Mouse (Mus musculus): Measurements from ENCODE around the gene Dag1. TPM values are rescaled to one million over a fixed set of nuclear protein-coding genes. Genes with fewer than 3 reads are reported as not detected.
"Not testable (repeated sequence)": the region's sequence is repeated elsewhere in the genome, so short reads cannot be mapped to it uniquely, and the experiment has no call there.

Dag1 gene
- total RNA-seq, 4 experiments from 2014 or later = 291 to 330 (median 302) TPM

DNA sequence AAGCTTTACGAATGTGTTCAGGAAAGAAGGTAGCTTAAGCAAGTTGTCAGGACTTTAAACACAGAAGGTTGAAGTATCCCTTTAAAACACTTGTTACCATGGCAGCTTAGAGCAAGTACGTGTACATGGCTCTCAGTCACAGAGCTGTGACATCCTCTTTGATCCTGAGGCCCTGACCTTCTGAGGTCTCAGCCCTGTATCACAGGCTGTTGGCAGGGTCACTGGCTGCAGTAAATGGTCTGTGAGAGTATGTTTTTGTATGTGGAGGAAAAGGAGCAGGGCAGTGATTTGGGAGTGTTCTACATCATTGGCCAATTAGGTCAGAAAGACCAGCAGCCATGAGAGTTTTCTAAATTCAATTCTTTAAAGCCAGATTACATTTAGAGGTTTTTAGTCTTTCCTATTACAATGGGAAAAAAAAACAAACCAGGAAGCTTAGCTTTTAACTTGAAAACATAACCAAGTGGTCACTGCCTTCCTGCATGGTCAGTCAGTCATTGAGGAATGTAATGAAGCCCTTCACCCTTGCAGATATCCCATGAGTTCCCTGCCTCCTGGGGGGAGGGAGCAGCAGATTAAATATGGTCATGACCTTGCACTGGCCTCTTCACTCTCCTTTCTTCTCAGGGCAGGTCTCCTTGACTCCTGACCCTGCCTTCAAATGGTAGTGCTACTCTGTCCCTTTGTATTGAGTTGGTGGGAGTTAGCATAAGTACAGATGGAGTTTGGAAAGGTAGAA, 35.7 kb downstream of the Dag1 start:
- DNase-seq (ENCODE audit: low spot score) = no peak

DNA sequence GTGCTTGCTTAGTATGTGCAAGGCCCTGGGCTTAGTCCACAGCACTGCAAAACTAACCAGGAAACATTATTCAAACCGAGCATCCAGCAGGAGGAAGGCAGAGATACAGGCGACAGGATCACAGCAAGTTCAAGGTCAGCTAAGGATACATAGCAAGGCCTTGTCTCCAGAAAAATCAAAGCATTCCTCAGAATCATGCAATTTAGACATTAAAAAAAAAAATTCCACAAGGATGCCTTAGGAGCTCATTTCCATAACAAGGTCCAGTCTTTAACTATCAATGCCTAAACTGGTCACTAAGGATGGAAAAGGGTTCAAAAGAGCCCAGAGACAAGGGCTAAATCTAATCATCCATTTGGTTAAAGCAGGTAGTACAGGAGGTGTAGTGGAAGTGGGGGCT, 38.6 kb downstream of the Dag1 start:
- DNase-seq (ENCODE audit: low spot score) = no peak

DNA sequence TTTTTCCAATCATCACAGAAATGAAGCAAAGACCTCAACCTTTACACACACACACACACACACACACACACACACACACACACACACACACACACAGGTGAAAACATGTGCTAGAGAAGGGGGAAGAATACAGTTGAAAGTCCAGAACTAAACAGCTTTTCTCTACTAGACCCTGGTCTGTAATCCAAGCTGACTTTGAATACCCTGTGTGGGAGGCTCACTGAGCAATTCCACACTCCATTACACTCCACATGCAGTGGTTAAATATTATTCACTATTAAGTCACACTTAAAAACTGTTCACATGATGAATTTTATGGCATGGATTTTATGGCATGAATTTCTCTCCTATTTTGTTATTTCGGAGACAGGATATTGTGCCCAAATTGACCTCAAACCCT, 40.1 kb downstream of the Dag1 start:
- DNase-seq (ENCODE audit: low spot score) = no peak

DNA sequence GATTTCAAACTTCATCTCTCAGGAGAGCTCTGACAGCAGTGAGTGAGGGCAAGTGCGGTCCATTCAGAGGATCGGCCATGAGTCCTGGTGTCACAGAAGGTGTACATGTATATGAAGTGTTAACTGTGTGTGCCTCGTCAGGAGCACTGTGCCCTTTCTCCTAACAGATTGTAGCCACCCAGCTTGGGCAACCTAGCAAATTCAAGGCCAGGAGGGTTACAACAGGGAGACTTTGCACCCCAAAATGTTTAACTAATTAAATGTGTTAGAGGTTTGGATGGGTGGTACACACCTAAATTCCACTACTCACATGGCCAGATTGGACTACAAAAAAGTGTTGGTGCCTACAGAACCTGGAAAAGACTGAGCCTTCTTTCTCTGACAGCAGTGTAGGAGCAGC, 42.2 kb downstream of the Dag1 start:
- DNase-seq (ENCODE audit: low spot score) = no peak

DNA sequence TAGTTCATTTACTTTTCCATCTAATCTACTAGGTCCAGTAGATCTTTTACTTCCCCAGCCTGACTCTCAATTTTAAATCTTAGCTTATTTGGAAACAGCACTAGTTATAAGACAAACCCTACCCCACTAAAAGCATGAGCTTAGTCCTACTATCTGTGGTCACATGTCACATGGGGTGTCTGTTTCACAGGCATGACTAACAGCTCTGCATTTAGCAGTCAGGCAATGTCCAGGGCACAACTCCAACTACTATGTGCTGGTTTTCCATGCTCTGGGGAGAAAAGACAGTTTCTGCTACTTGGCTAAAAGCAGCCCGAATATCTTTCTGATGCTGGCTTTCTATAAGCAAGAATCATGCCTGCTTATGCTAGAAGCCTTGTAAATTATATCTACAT, 43.4 kb downstream of the Dag1 start:
- peak; percentile 82 for DNase-seq (ENCODE audit: low spot score)

DNA sequence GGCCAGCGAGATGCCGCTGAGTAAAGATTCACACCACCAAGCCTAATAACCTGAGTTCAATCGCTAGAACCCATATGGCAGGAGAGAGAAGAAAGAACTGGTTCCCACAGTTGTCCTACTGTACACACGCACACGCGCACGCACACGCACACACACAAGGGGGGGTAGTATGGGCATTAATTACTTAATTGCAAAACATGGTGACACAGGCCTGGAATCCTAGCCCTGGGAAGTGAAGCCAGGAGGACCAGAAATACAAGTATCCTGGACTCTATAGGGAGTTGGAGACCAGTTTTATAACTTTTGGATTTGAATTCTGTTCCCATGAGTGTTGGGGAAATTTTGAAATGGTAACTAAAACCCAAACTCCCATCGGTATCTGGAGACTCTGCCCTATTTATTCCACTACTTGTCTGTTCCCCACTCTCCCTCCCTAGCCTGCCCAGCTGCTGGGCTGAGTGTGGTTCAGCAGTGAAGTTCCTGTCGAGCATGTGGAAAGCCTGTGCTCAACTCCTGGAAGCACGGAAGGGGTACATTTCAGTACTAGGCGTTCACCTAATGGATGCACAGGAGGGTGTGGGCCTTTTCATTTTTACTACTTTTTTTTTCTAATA, 43.9 kb downstream of the Dag1 start:
- DNase-seq (ENCODE audit: low spot score) = peak; percentile 32

DNA sequence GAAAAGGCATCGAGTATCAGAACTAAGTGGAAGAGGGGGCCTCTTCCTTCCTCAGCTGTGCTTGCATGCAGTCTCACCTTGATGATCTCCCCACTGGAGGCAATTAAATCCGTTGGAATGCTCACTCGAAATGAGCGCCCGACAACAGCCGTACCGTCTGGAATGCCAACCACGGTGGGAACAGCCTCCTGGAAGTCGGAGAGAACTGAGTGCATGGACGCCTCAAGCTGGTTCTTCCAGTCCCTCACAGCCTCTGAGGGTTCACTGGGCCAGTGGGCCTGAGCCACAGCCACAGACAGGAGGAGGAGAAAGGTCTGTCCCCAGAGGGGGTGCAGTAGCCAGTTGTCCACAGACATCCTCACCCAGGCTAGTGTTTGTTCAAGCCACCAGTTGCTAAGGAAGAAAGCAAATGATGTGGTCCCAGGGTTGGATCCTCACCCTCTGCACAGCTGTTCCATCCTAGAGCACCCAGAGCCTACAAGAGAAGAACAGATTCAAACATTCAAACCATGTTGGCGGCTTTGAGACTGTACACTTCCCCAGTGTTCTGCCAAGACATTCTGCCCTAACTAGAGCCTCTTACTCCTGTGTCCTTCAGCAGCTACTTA, 45.7 kb downstream of the Dag1 start:
- peak; percentile 30 for DNase-seq (ENCODE audit: low spot score)

DNA sequence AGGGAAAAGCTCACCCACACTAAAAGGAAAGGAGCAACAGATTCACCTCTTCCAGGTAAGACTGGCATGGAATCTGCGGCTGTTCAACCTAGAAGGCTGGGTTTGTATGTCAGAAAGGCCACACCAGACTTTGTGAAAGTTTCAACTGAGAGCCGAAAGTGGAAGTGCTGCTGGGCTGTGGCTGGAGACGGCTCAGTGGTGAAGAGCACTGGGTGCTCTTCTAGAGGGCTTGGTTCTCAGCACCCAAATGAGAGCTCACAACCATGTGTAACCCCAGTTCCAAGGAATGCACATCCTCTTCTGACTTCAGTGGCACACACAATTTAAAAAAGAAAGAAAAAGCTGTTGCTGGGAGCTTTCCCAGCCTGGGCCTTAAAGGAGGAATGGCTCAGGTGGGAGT, 46.4 kb downstream of the Dag1 start:
- no peak for DNase-seq (ENCODE audit: low spot score)

DNA sequence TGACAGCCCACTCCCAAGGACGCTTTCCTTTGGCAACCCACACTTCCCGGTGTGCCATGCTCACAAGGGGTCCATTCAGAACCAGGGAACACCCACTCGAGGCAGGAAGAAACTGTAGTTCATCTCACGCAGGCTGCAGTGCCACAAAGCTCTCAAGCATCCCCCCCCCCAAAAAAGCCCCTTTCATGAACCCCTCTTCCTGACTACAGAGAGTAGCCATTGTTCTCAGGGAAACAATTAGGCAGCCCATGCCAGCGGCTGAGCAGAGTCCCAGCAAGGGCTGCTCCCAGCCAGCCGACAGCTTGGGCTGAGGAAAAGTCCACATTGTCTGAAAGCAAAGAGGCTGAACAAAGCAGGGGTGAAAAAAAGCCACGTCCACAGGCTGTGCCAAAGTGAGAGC, 50.7 kb downstream of the Dag1 start:
- no peak for DNase-seq (ENCODE audit: low spot score)

DNA sequence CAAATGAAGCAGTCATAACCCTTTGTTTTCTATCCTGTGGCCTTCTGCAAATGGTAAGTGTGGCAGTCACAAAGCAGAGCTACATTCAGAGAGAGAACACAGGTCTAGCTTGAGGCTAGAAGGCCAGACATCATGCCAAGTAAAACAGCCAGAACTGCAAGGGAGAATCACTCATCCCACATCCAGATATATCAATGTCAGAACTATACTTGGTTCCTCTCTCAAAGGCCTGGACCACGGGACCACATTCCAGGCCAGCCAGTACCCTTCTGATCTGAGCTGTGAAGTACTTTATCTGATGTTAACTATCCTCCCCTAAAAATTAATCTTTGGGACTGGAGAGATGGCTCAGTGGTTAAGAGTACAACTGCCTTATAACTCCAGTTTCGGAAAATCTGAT, 51.3 kb downstream of the Dag1 start:
- DNase-seq (ENCODE audit: low spot score) = no peak

DNA sequence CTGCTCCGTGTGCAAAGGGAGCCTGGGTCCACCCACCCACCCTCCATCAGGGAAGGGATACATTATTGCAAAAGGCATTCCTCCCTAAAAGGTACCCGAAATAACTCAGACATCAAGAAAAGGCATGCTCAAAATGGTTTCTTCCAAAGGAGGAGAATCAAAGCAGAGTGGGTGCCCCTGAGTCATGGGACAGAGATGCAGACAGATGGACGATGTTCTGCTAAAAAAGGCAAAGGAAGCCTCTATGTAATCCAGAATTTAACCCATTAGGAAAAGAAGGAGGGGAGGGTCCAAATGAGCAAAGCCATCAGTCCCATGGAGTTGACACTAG, 58.2 kb downstream of the Dag1 start:
- DNase-seq (ENCODE audit: low spot score) = no peak

DNA sequence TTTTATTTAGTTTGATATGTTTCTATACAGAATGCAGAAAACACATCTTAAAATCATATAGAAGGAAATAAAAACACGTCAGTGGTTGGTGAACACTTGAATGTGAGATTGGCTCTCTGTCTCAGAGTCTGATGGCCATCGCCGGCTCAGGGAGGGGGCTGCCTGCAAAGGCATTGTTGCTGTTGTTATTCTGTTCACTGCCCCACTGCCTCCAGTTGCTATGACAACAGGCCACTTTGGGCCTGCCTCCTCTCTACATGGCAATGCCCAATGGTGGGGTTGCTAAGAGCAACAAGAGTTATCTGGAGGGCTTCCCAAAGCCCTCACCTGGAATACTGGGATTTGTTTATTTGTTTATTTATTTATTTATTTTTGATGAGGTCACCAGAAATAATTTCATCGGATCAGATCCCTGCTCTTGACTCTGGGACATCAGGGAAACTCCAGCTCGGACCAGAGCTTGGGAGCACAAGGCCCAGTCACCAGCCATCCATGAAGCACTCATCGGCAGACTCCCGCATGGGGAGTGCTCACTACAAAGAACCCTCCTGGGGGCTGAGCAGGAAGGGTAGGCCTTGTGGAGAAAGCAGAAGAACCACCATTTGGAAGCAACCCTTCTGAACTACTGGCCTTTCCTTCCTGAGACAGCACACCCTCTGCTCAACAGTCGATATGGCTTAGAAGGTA, 58.7 kb downstream of the Dag1 start:
- no peak for DNase-seq (ENCODE audit: low spot score)

DNA sequence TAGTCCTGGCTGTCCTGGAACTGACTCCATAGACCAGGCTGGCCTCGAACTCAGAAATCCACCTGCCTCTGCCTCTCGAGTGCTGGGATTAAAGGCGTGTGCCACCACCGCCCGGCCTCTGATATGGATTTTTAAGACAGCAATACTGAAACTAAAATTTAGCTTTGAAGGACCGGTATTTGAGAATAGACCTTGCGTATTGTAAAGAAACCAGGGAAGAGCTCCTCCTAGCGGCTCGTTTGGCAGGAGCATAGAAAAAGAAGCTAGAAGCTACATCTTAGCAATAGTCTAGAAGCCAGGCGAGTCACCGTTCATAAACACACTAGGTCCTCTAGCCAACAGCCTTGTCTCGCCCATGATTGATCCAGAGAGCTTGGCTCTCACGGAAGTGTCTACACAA, 60.7 kb downstream of the Dag1 start:
- peak; percentile 66 for DNase-seq (ENCODE audit: low spot score)

DNA sequence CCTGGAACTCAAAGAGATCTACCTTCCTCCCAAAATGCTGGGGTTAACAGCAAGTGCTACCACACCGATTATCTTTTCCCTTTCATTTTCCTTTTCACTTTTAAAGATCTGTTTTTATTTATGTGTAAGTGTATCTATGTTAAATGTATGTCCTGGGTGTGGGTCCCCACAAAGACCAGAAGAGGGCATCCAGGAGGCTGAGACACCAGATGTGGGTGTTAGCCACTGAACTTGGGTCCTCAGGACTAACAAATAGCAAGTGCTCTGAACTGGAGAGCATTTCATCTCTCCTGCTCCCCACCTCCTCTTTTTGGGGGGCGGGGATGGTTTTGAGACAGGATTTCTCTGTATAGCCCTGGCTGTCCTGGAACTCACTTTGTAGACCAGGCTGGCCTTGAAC, 61.6 kb downstream of the Dag1 start:
- DNase-seq (ENCODE audit: low spot score) = no peak

DNA sequence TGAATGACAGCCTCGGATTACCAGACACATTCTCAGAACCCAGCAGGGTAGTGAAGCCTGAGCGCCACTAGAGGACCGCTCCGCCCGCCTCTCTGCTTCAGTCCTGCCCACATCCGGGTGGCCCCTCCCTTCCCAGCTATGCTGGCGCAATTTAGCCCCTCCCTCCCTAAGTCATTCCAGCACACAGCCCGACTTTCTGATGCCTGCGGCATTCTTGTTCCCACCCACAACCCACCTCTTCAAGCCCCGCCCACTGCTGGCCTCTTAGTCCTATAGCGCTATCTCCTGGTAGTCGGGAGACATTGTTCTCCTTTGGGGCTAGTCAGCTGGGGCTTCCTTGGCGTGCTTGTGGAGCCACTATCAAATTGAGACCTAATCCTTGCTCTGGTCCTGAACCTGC, 62.6 kb downstream of the Dag1 start:
- peak; percentile 93 for DNase-seq (ENCODE audit: low spot score)

DNA sequence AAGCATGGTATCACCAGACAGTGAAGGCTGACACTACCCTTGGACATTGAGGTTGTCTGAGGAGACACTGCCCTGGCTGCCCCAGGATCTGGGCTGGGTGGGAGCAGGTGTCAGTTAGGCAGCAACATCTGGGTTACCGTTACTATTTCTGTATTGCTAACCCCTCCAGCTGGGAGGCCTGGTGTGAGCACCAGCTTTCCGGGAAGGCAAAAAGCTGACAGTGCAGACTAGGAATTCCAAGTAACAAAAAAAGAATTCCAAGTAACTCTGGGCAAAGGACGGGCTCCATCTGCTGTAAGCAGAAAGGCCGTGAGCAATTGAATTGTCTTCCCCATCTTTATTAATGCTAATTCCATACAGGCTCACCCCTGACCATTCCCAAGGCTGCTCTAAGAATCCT, 65.1 kb downstream of the Dag1 start:
- no peak for DNase-seq (ENCODE audit: low spot score)

DNA sequence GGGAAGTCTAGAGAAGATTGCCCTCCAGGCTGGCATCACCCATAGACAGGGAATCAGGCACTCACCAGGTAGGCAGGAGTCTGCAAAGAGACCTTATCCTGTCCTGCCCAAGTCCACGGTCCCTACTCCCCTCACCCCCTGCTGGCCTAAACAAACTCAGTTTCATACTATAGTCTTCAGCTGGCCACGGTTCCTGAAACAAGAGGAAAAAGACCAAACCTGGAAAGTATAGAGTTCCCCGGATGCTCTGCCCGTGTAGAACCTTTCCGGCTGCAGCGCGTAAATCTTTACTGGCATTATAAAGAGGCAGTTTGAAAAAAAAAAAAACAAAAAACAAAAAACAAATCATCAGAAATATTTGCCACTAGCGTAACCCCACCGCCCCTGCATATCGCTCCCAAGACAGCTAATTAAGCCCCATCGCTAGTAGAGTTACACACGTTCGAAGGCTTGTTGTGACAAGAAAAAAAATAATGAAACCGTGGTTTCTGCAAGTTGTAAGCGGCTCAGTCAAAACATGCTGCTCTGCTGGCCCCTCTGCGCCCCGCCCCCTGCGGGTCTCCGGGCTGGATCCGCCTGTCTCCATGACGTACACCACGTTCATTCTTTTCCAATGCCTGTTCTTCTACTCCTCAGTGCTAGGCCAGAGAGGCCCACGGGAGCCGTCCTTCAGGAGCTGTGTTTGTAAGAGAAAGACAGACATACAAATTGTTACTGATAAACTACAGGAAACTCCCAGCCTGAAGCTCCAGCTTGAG, 66.7 kb downstream of the Dag1 start:
- no peak for DNase-seq (ENCODE audit: low spot score)

DNA sequence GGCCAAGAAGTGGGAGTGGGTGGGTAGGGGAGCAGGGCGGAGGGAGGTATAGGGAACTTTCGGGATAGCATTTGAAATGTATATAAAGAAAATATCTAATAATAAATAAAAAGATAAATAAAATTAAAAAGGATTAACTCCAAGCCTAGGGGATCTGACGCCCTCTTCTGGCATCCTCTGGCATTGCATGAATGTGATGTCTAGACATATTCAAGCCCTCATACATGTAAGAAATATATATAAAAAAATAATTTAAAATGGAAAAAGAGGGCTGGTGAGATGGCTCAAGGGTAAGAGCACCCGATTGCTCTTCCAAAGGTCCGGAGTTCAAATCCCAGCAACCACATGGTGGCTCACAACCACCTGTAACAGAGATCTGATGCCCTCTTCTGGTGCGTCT, 67.5 kb downstream of the Dag1 start:
- not testable (repeated sequence) for DNase-seq (ENCODE audit: low spot score)

DNA sequence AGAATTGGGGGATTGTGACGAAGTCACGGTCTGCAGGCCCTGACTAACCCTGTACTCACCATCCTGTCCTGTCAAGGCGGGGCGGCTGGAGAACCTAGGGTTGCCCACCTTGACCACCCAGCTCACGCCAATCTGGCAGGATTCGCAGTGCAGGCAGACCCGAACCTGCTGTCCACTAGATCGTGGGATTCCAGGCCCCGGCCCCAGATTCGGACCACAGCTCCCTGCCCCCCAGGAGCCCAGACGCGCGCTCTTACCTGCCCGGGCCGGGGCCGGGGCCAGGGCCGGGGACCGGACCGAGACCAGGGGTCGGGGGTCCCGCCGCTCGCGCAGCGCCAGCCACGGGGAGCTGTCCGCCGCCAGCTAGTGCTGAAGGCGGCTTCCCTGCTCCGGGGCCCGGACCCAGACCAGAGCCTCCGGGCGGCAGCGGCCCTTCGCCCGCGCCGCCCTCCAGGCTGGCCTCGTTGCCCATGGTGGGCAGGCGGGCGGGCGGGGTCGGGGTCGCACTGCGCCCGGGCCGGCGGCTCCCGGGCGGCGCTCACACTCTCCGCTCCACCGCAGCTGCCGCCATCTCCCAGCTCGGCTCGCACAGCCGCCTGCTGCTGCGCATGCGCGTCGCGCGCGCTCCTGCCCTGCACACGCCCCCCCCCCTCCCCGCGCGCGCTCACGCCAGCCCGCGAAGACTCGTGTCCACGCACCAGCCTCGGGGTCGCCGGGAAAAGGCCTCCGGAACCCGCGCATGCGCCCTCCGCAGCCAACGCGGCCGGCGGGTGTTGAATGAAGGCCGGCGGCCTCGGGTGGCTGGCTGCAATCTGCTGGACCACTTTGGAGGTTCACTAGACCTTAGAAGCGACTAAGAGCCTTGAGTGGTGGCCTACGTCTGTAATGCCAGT, 73.7 kb downstream of the Dag1 start, which contains the start of gene Bsn:
Gene Bsn (minus strand): TSS at position 598 of the 893 bp plus-strand sequence.
- DNase-seq (ENCODE audit: low spot score) = no peak

DNA sequence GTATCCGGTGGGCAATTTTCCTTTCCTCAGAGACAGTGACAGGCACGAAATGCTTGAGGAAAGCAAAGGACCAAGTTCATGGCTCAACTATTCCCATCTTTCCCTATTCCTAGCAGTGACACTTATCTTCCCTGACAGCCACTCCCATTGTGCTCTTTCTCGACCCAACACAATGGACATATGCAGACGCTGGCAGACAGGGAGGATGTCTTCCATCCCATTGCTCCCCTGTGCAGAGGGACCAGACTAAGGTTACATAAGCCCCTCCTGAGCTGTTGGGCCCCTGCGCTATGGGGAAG, 74.3 kb downstream of the Dag1 start:
- no peak for DNase-seq (ENCODE audit: low spot score)

DNA sequence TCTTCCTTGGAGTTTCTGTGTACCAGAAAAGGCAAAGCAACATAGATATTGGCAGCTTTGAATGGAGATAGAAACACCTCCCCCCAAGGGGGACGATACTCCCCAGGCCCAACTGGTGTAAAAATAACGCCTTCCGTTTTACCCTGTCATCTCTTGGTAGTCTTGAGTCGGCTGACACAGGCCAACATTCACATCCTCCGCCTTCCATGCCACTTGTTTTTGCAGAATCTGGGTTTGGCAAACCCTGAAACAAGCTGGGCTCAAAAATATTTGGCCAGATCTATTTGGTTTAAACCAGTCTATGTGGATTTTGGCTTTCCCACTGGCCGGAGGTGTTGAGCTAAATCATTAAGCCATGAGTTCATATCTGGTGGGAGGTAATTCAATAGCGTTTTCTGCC, 74.7 kb downstream of the Dag1 start:
- DNase-seq (ENCODE audit: low spot score) = no peak
